Mouse (Mus musculus): ENCODE results near the gene Arhgap27. TPM values are rescaled to one million over a fixed set of nuclear protein-coding genes. Genes with fewer than 3 reads are reported as not detected.
A peak's percentile ranks its signal among the peaks of the same experiment; 100 is the strongest.

The Arhgap27 gene
- total and polyA plus RNA-seq, 3 experiments, result 6.3 to 15.0 TPM; not detected in 1

DNA sequence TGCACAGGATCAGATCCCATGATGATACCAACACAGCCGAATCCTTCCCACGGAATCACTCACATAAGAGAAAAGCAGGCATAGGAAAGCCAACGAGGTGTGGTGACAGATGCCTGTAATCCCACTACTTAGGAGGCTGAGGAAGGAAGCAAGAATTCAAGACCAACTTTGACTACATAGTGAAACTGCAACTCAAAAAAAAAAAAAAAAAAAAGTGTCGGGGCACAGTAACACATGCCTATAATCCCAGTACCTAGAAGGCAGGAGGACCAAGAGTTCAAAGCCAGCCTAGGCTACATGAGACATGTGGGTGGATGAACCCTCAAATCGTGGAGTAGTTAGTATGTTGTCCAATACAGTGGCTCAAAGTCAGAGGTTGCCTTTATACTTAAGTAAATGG lies 12.3 kb upstream of the Arhgap27 start:
- DNase-seq (ENCODE audit: low read depth, low spot score), result no peak
- H3K9ac ChIP-seq (ENCODE audit: control insufficient read depth, low read depth, low read length, poor library complexity, severe bottlenecking), result no peak overlapping the region
- H3K27me3 ChIP-seq (ENCODE audit: control insufficient read depth in 1 of 2, insufficient read depth in 2 of 2, low read length in 2 of 2), result no peaks in the 10 kb centered on the region
- H3K4me1 ChIP-seq (ENCODE audit: control insufficient read depth in 1 of 2, insufficient read depth in 2 of 2, low read length in 2 of 2), result no peaks in the 10 kb centered on the region; a peak in 1 of 4 replicates
- H3K36me3 ChIP-seq (ENCODE audit: control insufficient read depth in 1 of 2, insufficient read depth in 2 of 2, low read length in 2 of 2), result peaks cover 1 to 2% of the 10 kb centered on the region in 2 experiments
- H3K4me3 ChIP-seq (ENCODE audit: control insufficient read depth in 1 of 2, insufficient read depth in 1 of 2, low read depth in 2 of 2, low read length in 2 of 2), result no peak overlapping the region
- TF ChIP-seq POLR2AphosphoS2 (IDR thresholded peaks at IDR 0.05; ENCODE audit: low read length) (no peak), ZNF384 (IDR thresholded peaks at IDR 0.05; ENCODE audit: low read depth, low read length) (0 out of 2 replicates have a peak, but pooled peaks have one; percentile 28), ZKSCAN1 (IDR thresholded peaks at IDR 0.05; ENCODE audit: low read depth, low read length) (no peak)
- no peaks in the 10 kb centered on the region for H3K79me2 ChIP-seq (ENCODE audit: control insufficient read depth, insufficient read depth, low read length, poor library complexity)
- no peak overlapping the region for H3K27ac ChIP-seq (ENCODE audit: control insufficient read depth, low read depth, low read length)
- no peaks in the 10 kb centered on the region for H3K9me3 ChIP-seq (replicated peaks; ENCODE audit: insufficient read depth, low read length)

DNA sequence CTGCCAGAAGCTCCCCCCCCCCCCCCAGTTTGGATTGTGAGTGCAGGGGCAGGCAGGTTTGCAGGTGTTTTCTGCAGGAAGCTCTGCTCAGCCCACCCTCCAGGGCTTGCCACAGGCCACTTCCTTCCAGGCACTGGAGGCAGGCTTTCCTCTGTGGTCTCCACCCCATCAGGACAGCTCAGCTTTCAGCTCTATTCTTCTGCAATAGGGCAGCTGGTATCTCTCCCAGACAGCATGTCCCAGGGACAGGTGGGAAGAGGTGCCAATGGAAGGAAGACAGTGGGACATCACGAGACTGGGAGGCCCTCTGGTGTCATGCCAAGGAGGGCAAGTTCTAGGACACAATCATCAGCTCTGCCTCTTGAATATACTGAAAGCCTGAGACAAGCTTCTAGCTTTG lies 11.8 kb upstream of the Arhgap27 start:
- no peak overlapping the region for H3K9ac ChIP-seq (ENCODE audit: control insufficient read depth, low read depth, low read length, poor library complexity, severe bottlenecking)
- TF ChIP-seq KAT2A (conservative IDR thresholded peaks at IDR 0.05; ENCODE audit: low read depth, low read length), result no peak
- no peak for TF ChIP-seq POLR2AphosphoS2 (IDR thresholded peaks at IDR 0.05; ENCODE audit: low read length)
- TF ChIP-seq POLR2A (IDR thresholded peaks at IDR 0.05; ENCODE audit: control insufficient read depth in 1 of 2, insufficient read depth in 1 of 2, low read depth in 1 of 2, low read length in 2 of 2, poor library complexity in 1 of 2), result no peak
- no peak for TF ChIP-seq RCOR1 (IDR thresholded peaks at IDR 0.05; ENCODE audit: low read depth, low read length)
- TF ChIP-seq TBP (IDR thresholded peaks at IDR 0.05; ENCODE audit: low read depth, low read length), result no peak
- no peak for TF ChIP-seq CHD2 (IDR thresholded peaks at IDR 0.05; ENCODE audit: low read length)
- no peak for TF ChIP-seq GATA1 (IDR thresholded peaks at IDR 0.05; ENCODE audit: low read depth, low read length)
- no peak for TF ChIP-seq USF2 (IDR thresholded peaks at IDR 0.05; ENCODE audit: borderline replicate concordance in 1 of 2, insufficient read depth in 1 of 2, low read depth in 1 of 2, low read length in 2 of 2)
- no peak for TF ChIP-seq EP300 (IDR thresholded peaks at IDR 0.05; ENCODE audit: low read depth in 1 of 2, low read length in 2 of 2)
- TF ChIP-seq SMC3 (IDR thresholded peaks at IDR 0.05; ENCODE audit: low read depth, low read length), result no peak
- TF ChIP-seq ZKSCAN1 (IDR thresholded peaks at IDR 0.05; ENCODE audit: low read depth, low read length), result no peak
- TF ChIP-seq E2F4 (IDR thresholded peaks at IDR 0.05; ENCODE audit: borderline replicate concordance, low read depth, low read length), result no peak
- no peak for DNase-seq (ENCODE audit: low read depth, low spot score)
- peaks cover 0 to 2% of the 10 kb centered on the region in 2 experiments; a peak in 2 of 4 replicates for H3K36me3 ChIP-seq (ENCODE audit: control insufficient read depth in 1 of 2, insufficient read depth in 2 of 2, low read length in 2 of 2)
- H3K79me2 ChIP-seq (ENCODE audit: control insufficient read depth, insufficient read depth, low read length, poor library complexity), result no peaks in the 10 kb centered on the region
- H3K4me1 ChIP-seq (ENCODE audit: control insufficient read depth in 1 of 2, insufficient read depth in 2 of 2, low read length in 2 of 2), result no peaks in the 10 kb centered on the region
- no peaks in the 10 kb centered on the region for H3K27me3 ChIP-seq (ENCODE audit: control insufficient read depth in 1 of 2, insufficient read depth in 2 of 2, low read length in 2 of 2)
- H3K9me3 ChIP-seq (replicated peaks; ENCODE audit: insufficient read depth, low read length), result no peaks in the 10 kb centered on the region
- no peak overlapping the region for H3K4me3 ChIP-seq (ENCODE audit: control insufficient read depth in 1 of 2, insufficient read depth in 1 of 2, low read depth in 2 of 2, low read length in 2 of 2)
- no peak overlapping the region for H3K27ac ChIP-seq (ENCODE audit: control insufficient read depth, low read depth, low read length)

DNA sequence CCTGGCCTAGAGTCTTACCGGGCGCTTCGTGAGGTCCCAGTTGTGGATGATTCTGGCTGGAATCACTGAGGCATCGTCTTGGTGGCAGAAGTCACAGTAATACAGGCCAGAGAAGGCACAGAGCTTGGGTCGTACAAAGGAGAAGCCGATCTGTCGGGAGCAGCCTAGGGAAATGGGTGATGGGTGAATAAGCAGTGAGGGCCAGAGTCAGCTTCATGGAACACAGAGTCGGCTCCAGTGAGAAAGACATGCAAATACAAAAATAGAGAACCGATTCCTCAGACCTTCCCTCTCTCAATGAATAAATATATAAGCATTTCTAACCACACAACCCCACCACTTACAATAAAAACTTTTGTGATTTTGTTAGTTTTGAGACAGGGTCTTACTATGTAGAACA lies 10.4 kb upstream of the Arhgap27 start:
- no peak overlapping the region for H3K9ac ChIP-seq (ENCODE audit: control insufficient read depth, low read depth, low read length, poor library complexity, severe bottlenecking)
- H3K36me3 ChIP-seq (ENCODE audit: control insufficient read depth in 1 of 2, insufficient read depth in 2 of 2, low read length in 2 of 2), result no peaks in the 10 kb centered on the region; a peak in 1 of 4 replicates
- no peak for DNase-seq (ENCODE audit: low read depth, low spot score)
- H3K4me1 ChIP-seq (ENCODE audit: control insufficient read depth in 1 of 2, insufficient read depth in 2 of 2, low read length in 2 of 2), result no peaks in the 10 kb centered on the region
- TF ChIP-seq ZC3H11A (IDR thresholded peaks at IDR 0.05; ENCODE audit: low read depth, low read length) (no peak), KAT2A (conservative IDR thresholded peaks at IDR 0.05; ENCODE audit: low read depth, low read length) (no peak), ZMIZ1 (IDR thresholded peaks at IDR 0.05; ENCODE audit: low read depth, low read length) (no peak)
- no peak overlapping the region for H3K4me3 ChIP-seq (ENCODE audit: control insufficient read depth in 1 of 2, insufficient read depth in 1 of 2, low read depth in 2 of 2, low read length in 2 of 2)
- H3K79me2 ChIP-seq (ENCODE audit: control insufficient read depth, insufficient read depth, low read length, poor library complexity), result no peaks in the 10 kb centered on the region
- H3K9me3 ChIP-seq (replicated peaks; ENCODE audit: insufficient read depth, low read length), result no peaks in the 10 kb centered on the region
- no peaks in the 10 kb centered on the region for H3K27me3 ChIP-seq (ENCODE audit: control insufficient read depth in 1 of 2, insufficient read depth in 2 of 2, low read length in 2 of 2)
- H3K27ac ChIP-seq (ENCODE audit: control insufficient read depth, low read depth, low read length), result no peak overlapping the region

All from MEL (cell line).